Mouse (Mus musculus) hindbrain, embryonic 16.5 days (tissue): ENCODE results near the gene Cd82. TPM values are rescaled to one million over a fixed set of nuclear protein-coding genes. Genes with fewer than 3 reads are reported as not detected.

Experiments
- ATAC-seq: fragments of 200-750 bp; cut with Nextera tagmentation; 2 replicates; pipeline ENCODE4 v1.8.0; 2017; ENCODE audit warnings: moderate TSS enrichment, moderate library complexity
- H3K27ac ChIP-seq: fragments of 300-500 bp; sonication (generic); 2 replicates; pipeline ENCODE4 v1.5.1; 2014; ENCODE audit warnings: low read depth, mild to moderate bottlenecking, control low read depth, low read length, moderate library complexity
- H3K27me3 ChIP-seq: fragments of 300-500 bp; sonication (generic); replicated peaks from 2 replicates; pipeline ENCODE4 v1.6.1; 2014; ENCODE audit warnings: low read length; ENCODE audit not compliant: control insufficient read depth, insufficient read depth
- H3K36me3 ChIP-seq: fragments of 300-500 bp; sonication (generic); 2 replicates; pipeline ENCODE4 v1.6.1; 2014; ENCODE audit warnings: mild to moderate bottlenecking, low read length, moderate library complexity, mixed read lengths; ENCODE audit not compliant: control insufficient read depth, insufficient read depth
- H3K4me1 ChIP-seq: fragments of 300-500 bp; sonication (generic); 2 replicates; pipeline ENCODE4 v1.6.1; 2014; ENCODE audit warnings: low read depth, low read length; ENCODE audit not compliant: control insufficient read depth, insufficient read depth
- H3K4me2 ChIP-seq: fragments of 300-500 bp; sonication (generic); 2 replicates; pipeline ENCODE4 v1.6.1; 2014; ENCODE audit warnings: mild to moderate bottlenecking, low read length, control low read depth, moderate library complexity
- H3K4me3 ChIP-seq: fragments of 300-500 bp; sonication (generic); 2 replicates; pipeline ENCODE4 v1.5.1; 2014; ENCODE audit warnings: mild to moderate bottlenecking, low read length, control low read depth, moderate library complexity
- H3K9ac ChIP-seq: fragments of 300-500 bp; sonication (generic); 2 replicates; pipeline ENCODE4 v1.6.1; 2014; ENCODE audit warnings: low read depth, mild to moderate bottlenecking, control low read depth, low read length, moderate library complexity
- H3K9me3 ChIP-seq: fragments of 300-500 bp; sonication (generic); 2 replicates; pipeline ENCODE4 v1.6.1; 2014; ENCODE audit warnings: mild to moderate bottlenecking, low read length, moderate library complexity; ENCODE audit not compliant: control insufficient read depth
- WGBS: fragments of 180-500 bp; shearing (Covaris S2); extraction: QIAGEN DNeasy Blood & Tissue Kit; methylation state at CpG from one replicate; pipeline ENCODE4 v1.1.7; 2014; 5-methylcytosine and 5-hydroxymethylcytosine counted together
- polyA plus RNA-seq: library from polyadenylated mRNA; unstranded; fragments of >200 nt; fragmentation: Nextera tagmentation; extraction: Ambion mirVana; gene quantifications from 2 replicates; pipeline ENCODE4 v1.2.1, GENCODE M21; 2015

The Cd82 gene
- polyA plus RNA-seq, 1 experiment from 2014 or later, result 24.5 TPM

- 41% methylated on average over 5 of the region's 5 CpGs for WGBS
- Histone ChIP-seq H3K27ac (no peak overlapping the region), H3K4me3 (no peak overlapping the region), H3K9me3 (no peaks in the 10 kb centered on the region), H3K36me3 (no peaks in the 10 kb centered on the region), H3K4me2 (no peak overlapping the region), H3K4me1 (no peaks in the 10 kb centered on the region), H3K9ac (no peak overlapping the region), H3K27me3 (no peaks in the 10 kb centered on the region)
- no peak for ATAC-seq
Observed at GRCm38 (mm10) chr2:93415281-93415680, 47.7 kb downstream of the Cd82 start.

- H3K9me3 ChIP-seq, result no peaks in the 10 kb centered on the region
- H3K4me2 ChIP-seq, result no peak overlapping the region
- H3K4me3 ChIP-seq, result no peak overlapping the region
- no peak overlapping the region for H3K9ac ChIP-seq
- WGBS, result 82% methylated on average over 9 of the region's 9 CpGs
- ATAC-seq, result no peak
- H3K27me3 ChIP-seq, result no peaks in the 10 kb centered on the region
- no peaks in the 10 kb centered on the region for H3K36me3 ChIP-seq
- no peaks in the 10 kb centered on the region for H3K4me1 ChIP-seq
- no peak overlapping the region for H3K27ac ChIP-seq
Observed at GRCm38 (mm10) chr2:93414163-93414562, 48.8 kb downstream of the Cd82 start.

- no peak overlapping the region for H3K4me2 ChIP-seq
- no peak overlapping the region for H3K27ac ChIP-seq
- no peaks in the 10 kb centered on the region for H3K4me1 ChIP-seq
- 0 out of 2 replicates have a peak, but pooled peaks have one; percentile 18 for ATAC-seq
- no peaks in the 10 kb centered on the region for H3K27me3 ChIP-seq
- WGBS, result 48% methylated on average over 7 of the region's 7 CpGs
- H3K9ac ChIP-seq, result no peak overlapping the region
- H3K4me3 ChIP-seq, result no peak overlapping the region
- no peaks in the 10 kb centered on the region for H3K36me3 ChIP-seq
- no peaks in the 10 kb centered on the region for H3K9me3 ChIP-seq
Observed at GRCm38 (mm10) chr2:93413367-93414014, 49.4 kb downstream of the Cd82 start.

GRCm38 (mm10) chr2:93412101-93412500 lies 50.8 kb downstream of the Cd82 start:
- no peak overlapping the region for H3K27ac ChIP-seq
- no peaks in the 10 kb centered on the region for H3K27me3 ChIP-seq
- H3K4me3 ChIP-seq, result no peak overlapping the region
- no peaks in the 10 kb centered on the region for H3K36me3 ChIP-seq
- H3K9ac ChIP-seq, result no peak overlapping the region
- H3K9me3 ChIP-seq, result no peaks in the 10 kb centered on the region
- 59% methylated on average over 4 of the region's 4 CpGs for WGBS
- no peaks in the 10 kb centered on the region for H3K4me1 ChIP-seq
- ATAC-seq, result no peak
- no peak overlapping the region for H3K4me2 ChIP-seq

- H3K27me3 ChIP-seq, result no peaks in the 10 kb centered on the region
- no peak overlapping the region for H3K4me3 ChIP-seq
- WGBS, result 29% methylated on average over 12 of the region's 12 CpGs
- no peak overlapping the region for H3K4me2 ChIP-seq
- no peaks in the 10 kb centered on the region for H3K4me1 ChIP-seq
- ATAC-seq, result peak; percentile 32; the same call in 1 of the 2 replicates
- H3K36me3 ChIP-seq, result no peaks in the 10 kb centered on the region
- H3K9ac ChIP-seq, result no peak overlapping the region
- H3K27ac ChIP-seq, result no peak overlapping the region
- H3K9me3 ChIP-seq, result no peaks in the 10 kb centered on the region
Observed at GRCm38 (mm10) chr2:93410899-93411570, 51.9 kb downstream of the Cd82 start.

- peak; percentile 49; the same call in 1 of the 2 replicates for ATAC-seq
- peaks cover 5% of the 10 kb centered on the region for H3K4me1 ChIP-seq
- no peaks in the 10 kb centered on the region for H3K36me3 ChIP-seq
- H3K9me3 ChIP-seq, result no peaks in the 10 kb centered on the region
- no peaks in the 10 kb centered on the region for H3K27me3 ChIP-seq
- H3K4me3 ChIP-seq, result no peak overlapping the region
- no peak overlapping the region for H3K9ac ChIP-seq
- H3K4me2 ChIP-seq, result no peak overlapping the region
- no peak overlapping the region for H3K27ac ChIP-seq
- WGBS, result 44% methylated on average over 7 of the region's 7 CpGs
Observed at GRCm38 (mm10) chr2:93405017-93405425, 57.9 kb downstream of the Cd82 start.

- Histone ChIP-seq H3K9ac (no peak overlapping the region), H3K27me3 (no peaks in the 10 kb centered on the region), H3K4me3 (no peak overlapping the region), H3K4me2 (no peak overlapping the region), H3K36me3 (no peaks in the 10 kb centered on the region), H3K9me3 (no peaks in the 10 kb centered on the region), H3K4me1 (peaks cover 5% of the 10 kb centered on the region), H3K27ac (no peak overlapping the region)
- WGBS, result 46% methylated on average over 4 of the region's 4 CpGs
- no peak for ATAC-seq
Observed at GRCm38 (mm10) chr2:93404169-93404568, 58.8 kb downstream of the Cd82 start.

GRCm38 (mm10) chr2:93403267-93403666 lies 59.7 kb downstream of the Cd82 start:
- Histone ChIP-seq H3K27me3 (no peaks in the 10 kb centered on the region), H3K4me2 (no peak overlapping the region), H3K27ac (no peak overlapping the region), H3K9me3 (no peaks in the 10 kb centered on the region), H3K9ac (no peak overlapping the region), H3K4me1 (peaks cover 5% of the 10 kb centered on the region), H3K4me3 (no peak overlapping the region), H3K36me3 (no peaks in the 10 kb centered on the region)
- 69% methylated on average over 6 of the region's 6 CpGs for WGBS
- ATAC-seq, result no peak

- peak; percentile 34; the same call in 1 of the 2 replicates for ATAC-seq
- Histone ChIP-seq H3K4me2 (no peak overlapping the region), H3K9me3 (peaks cover 3% of the 10 kb centered on the region; the same call in 1 of the 2 replicates), H3K36me3 (no peaks in the 10 kb centered on the region), H3K4me3 (no peak overlapping the region), H3K27me3 (no peaks in the 10 kb centered on the region), H3K27ac (no peak overlapping the region), H3K4me1 (peaks cover 16% of the 10 kb centered on the region), H3K9ac (no peak overlapping the region; the same call in 1 of the 2 replicates)
- 33% methylated on average over 6 of the region's 6 CpGs for WGBS
Observed at GRCm38 (mm10) chr2:93391198-93391597, 71.7 kb downstream of the Cd82 start.
